Mouse (Mus musculus): Measurements from ENCODE around the gene Gm10521. TPM values are rescaled to one million over a fixed set of nuclear protein-coding genes. Genes with fewer than 3 reads are reported as not detected.

The Gm10521 gene
- total RNA-seq, 1 experiment from 2014 or later: 5.0 TPM

DNA sequence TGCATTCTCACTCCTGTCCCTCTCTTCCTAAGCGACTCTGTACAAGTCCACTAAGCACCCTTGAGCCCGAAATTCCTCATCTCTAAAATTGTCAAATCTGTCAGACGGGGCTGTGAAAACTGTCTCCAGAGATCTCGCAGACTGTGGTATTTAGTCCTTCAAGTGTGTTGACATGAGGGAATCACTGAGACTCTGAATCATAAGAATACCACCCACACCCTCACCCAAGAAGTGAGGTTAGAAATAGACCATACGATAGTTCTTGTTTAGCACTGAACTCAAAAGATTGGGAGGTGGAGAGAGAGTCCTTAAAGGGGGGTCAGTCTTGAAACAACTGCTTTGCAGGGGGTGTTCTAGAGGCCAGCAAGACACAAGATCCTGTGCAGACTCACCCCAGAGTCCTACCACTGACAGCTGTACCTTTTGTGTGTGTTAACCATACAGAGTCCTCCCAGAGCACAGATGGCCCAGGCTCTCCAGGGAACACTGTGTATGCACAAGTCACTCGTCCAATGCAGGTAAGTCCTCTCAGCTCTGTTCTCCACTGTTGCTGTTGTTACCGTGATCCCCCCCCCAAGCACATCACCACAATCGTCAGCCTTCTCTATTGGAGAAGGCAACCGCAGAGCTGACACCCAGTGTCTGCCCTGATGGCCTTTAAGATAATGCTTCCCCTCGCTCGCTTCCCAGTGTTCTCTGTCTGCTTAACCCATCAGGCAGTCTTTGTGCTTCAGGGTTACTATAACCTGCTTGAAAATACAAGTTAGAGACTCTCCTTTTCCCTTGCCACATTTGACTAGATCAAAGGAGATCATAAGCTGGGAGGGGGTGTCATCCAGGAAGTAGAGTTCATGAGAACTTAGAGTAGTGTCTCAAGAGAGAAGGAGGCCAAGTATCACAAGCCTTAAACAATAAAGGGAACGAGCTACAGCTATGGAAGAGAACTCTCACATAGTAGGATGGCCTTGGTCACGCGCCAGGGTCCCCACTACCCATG lies 43.8 kb downstream of the Gm10521 start:
- ATAC-seq (replicated peaks in 1 of 2; ENCODE audit: insufficient read depth in 1 of 2, low FRiP score in 2 of 2, low TSS enrichment in 1 of 2, low read depth in 1 of 2, poor library complexity in 2 of 2, severe bottlenecking in 2 of 2): no peak

DNA sequence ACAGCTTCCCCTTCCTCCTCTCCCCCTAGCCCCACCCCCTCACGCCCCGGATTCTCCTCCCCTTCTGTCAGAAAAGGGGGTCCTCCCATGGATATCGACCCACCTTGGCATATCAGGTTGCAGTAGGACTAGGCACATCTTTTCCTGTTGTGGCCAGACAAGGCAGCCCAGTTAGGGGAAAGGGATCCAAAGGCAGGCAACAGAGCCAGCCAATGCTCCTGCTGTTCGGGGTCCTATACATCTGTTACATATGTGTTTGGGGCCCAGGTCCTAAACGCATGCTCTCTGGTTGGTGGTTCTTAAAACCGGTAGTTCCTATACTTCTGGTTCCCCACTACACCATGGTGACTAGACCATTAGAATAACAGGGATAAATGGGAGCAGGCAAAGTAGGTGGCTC lies 45.2 kb downstream of the Gm10521 start:
- ATAC-seq (replicated peaks in 1 of 2; ENCODE audit: insufficient read depth in 1 of 2, low FRiP score in 2 of 2, low TSS enrichment in 1 of 2, low read depth in 1 of 2, poor library complexity in 2 of 2, severe bottlenecking in 2 of 2): no peak

DNA sequence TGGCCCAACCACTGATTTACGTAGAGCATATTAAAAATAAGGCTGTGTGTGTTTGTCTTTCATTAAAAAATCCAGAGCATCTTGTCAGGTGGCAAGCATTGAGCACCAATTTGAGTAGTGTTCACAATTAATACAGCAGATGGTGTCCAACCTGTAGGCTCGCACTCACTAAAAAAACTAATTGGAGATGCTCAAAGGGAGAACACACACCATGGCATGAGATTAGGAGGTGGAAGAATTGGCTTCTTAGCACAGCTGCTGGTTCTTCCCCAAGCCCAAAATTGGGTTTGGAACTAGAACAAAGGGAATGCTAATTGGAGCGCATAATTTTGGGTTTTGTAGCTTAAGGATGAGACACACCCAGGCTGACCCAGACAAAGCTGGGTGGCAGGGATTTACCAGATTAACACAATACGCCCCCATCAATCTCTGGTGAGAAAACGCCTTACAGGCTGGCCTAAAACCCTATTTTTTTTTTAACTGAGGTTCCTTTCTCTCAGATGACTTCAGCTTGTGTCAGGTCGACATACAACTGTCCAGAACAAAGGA lies 51.1 kb downstream of the Gm10521 start:
- ATAC-seq (replicated peaks in 1 of 2; ENCODE audit: insufficient read depth in 1 of 2, low FRiP score in 2 of 2, low TSS enrichment in 1 of 2, low read depth in 1 of 2, poor library complexity in 2 of 2, severe bottlenecking in 2 of 2): no peak

Other genes starting within 250 kb of the Gm10521 start
- 1.9 and 2.3 TPM in 2 replicates for gene Slamf7, start 242.6 kb upstream of the Gm10521 start, total RNA-seq (2017)
- 60.5 and 99.3 TPM in 2 replicates for gene Cd48, start 213.7 kb upstream of the Gm10521 start, total RNA-seq (2017)
- gene Slamf1, start 128.5 kb upstream of the Gm10521 start, total RNA-seq (2017): 2.1 and 2.6 TPM in 2 replicates
- gene Cd84, start 56.0 kb upstream of the Gm10521 start, total RNA-seq (2017): 96.5 and 139 TPM in 2 replicates
- 2.9 and 3.5 TPM in 2 replicates for gene Slamf6, start 21.9 kb downstream of the Gm10521 start, total RNA-seq (2017)
- gene Vangl2, start 132.8 kb downstream of the Gm10521 start, total RNA-seq (2017): 5.2 TPM in 2 replicates
- not detected in 2 replicates for gene Nhlh1, start 161.9 kb downstream of the Gm10521 start, total RNA-seq (2017)
- gene Copa, start 186.9 kb downstream of the Gm10521 start, total RNA-seq (2017): 126 and 139 TPM in 2 replicates
- 24.0 and 25.1 TPM in 2 replicates for gene Ncstn, start 187.1 kb downstream of the Gm10521 start, total RNA-seq (2017)
- 44.6 and 52.9 TPM in 2 replicates for gene Pex19, start 231.1 kb downstream of the Gm10521 start, total RNA-seq (2017)

Measured in hematopoietic stem cell, adult 5-6 weeks (primary cell).